Mouse (Mus musculus) midbrain, embryonic 16.5 days (tissue): Measurements from ENCODE around the gene C87436. TPM values are rescaled to one million over a fixed set of nuclear protein-coding genes. Genes with fewer than 3 reads are reported as not detected.
A peak's percentile ranks its signal among the peaks of the same experiment; 100 is the strongest.

Experiments used
- ATAC-seq: fragments of 200-750 bp; cut with Nextera tagmentation; 2 replicates; pipeline ENCODE4 v1.8.0; 2017; ENCODE audit warnings: moderate TSS enrichment
- H3K27ac ChIP-seq: fragments of 300-500 bp; sonication (generic); 2 replicates; pipeline ENCODE4 v1.5.1; 2014; ENCODE audit warnings: mild to moderate bottlenecking, low read length, mixed read lengths
- H3K27me3 ChIP-seq: fragments of 300-500 bp; sonication (generic); 2 replicates; pipeline ENCODE4 v1.6.1; 2014; ENCODE audit warnings: low read depth, low read length, mixed read lengths; ENCODE audit not compliant: control insufficient read depth, insufficient read depth
- H3K36me3 ChIP-seq: fragments of 300-500 bp; sonication (generic); 2 replicates; pipeline ENCODE4 v1.6.1; 2014; ENCODE audit warnings: mild to moderate bottlenecking, low read length, moderate library complexity, mixed read lengths; ENCODE audit not compliant: control insufficient read depth, insufficient read depth
- H3K4me1 ChIP-seq: fragments of 300-500 bp; sonication (generic); 2 replicates; pipeline ENCODE4 v1.6.1; 2014; ENCODE audit warnings: mild to moderate bottlenecking, low read length, mixed read lengths; ENCODE audit not compliant: control insufficient read depth, insufficient read depth
- H3K4me2 ChIP-seq: fragments of 300-500 bp; sonication (generic); 2 replicates; pipeline ENCODE4 v1.6.1; 2014; ENCODE audit warnings: mild to moderate bottlenecking, low read length, mixed read lengths
- H3K4me3 ChIP-seq: fragments of 300-500 bp; sonication (generic); 2 replicates; pipeline ENCODE4 v1.5.1; 2014; ENCODE audit warnings: low read depth, mild to moderate bottlenecking, low read length, moderate library complexity, mixed read lengths
- H3K9ac ChIP-seq: fragments of 300-500 bp; sonication (generic); 2 replicates; pipeline ENCODE4 v1.6.1; 2014; ENCODE audit warnings: low read depth, low read length, mixed read lengths
- H3K9me3 ChIP-seq: fragments of 300-500 bp; sonication (generic); replicated peaks from 2 replicates; pipeline ENCODE4 v1.6.1; 2014; ENCODE audit warnings: mild to moderate bottlenecking, low read length, mixed read lengths; ENCODE audit not compliant: control insufficient read depth, poor library complexity, severe bottlenecking
- WGBS: fragments of 180-500 bp; shearing (Covaris S2); extraction: QIAGEN DNeasy Blood & Tissue Kit; methylation state at CpG from one replicate; pipeline ENCODE4 v1.1.7; 2014; 5-methylcytosine and 5-hydroxymethylcytosine counted together
- polyA plus RNA-seq: library from polyadenylated mRNA; unstranded; fragments of >200 nt; fragmentation: Nextera tagmentation; extraction: Ambion mirVana; gene quantifications from 2 replicates; pipeline ENCODE4 v1.2.1, GENCODE M21; 2015

Gene C87436
- polyA plus RNA-seq, 1 experiment from 2014 or later, result 24.1 TPM

DNA sequence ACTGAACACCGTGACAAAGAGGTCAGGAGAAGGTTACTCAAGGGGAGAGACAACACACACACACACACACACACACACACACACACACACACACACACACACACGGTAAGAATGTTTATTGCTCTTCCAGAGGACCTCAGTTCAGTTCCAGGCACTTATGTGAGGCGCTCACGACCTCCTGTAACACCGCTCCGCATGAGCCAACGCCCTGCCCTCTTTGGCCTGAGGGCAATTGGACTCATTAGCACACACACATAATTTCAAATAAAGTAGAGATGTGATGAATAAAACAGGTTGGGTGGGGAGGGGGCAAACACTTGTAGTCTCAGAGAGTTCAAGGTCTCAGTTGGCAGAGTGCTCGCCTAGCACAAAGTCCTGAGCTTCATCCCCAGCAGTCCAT, 58.0 kb downstream of the C87436 start:
- H3K9ac ChIP-seq, result no peak overlapping the region
- WGBS, result 77% methylated on average over 8 of the region's 8 CpGs
- H3K4me2 ChIP-seq, result no peak overlapping the region
- no peaks in the 10 kb centered on the region for H3K27me3 ChIP-seq
- H3K9me3 ChIP-seq, result no peaks in the 10 kb centered on the region
- no peaks in the 10 kb centered on the region for H3K4me1 ChIP-seq
- no peak overlapping the region for H3K4me3 ChIP-seq
- ATAC-seq, result no peak
- no peak overlapping the region for H3K27ac ChIP-seq
- no peaks in the 10 kb centered on the region for H3K36me3 ChIP-seq

DNA sequence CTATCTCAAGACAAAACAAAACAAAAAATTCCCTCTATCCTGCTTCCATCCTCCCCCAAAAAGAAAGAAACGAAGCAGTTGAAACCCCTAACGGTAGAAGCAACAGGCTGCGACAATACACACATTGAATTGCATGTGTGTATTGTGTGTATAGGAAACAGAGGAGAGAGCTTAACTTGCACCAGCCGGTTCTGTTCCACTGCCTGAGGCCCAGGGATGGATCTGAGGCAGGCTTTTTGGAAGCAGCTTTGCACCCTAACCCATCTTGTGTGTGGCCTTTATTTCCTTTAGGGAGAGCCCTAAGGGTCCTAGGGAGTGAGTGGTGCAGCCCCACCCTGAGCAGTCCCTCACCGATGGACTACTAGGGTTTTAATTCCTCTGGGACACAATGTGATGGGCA, 58.4 kb downstream of the C87436 start:
- 73% methylated on average over 5 of the region's 5 CpGs for WGBS
- no peaks in the 10 kb centered on the region for H3K9me3 ChIP-seq
- H3K36me3 ChIP-seq, result no peaks in the 10 kb centered on the region
- H3K27me3 ChIP-seq, result no peaks in the 10 kb centered on the region
- no peak overlapping the region for H3K27ac ChIP-seq
- ATAC-seq, result no peak
- no peak overlapping the region for H3K4me2 ChIP-seq
- H3K4me1 ChIP-seq, result no peaks in the 10 kb centered on the region
- no peak overlapping the region for H3K9ac ChIP-seq
- H3K4me3 ChIP-seq, result no peak overlapping the region

DNA sequence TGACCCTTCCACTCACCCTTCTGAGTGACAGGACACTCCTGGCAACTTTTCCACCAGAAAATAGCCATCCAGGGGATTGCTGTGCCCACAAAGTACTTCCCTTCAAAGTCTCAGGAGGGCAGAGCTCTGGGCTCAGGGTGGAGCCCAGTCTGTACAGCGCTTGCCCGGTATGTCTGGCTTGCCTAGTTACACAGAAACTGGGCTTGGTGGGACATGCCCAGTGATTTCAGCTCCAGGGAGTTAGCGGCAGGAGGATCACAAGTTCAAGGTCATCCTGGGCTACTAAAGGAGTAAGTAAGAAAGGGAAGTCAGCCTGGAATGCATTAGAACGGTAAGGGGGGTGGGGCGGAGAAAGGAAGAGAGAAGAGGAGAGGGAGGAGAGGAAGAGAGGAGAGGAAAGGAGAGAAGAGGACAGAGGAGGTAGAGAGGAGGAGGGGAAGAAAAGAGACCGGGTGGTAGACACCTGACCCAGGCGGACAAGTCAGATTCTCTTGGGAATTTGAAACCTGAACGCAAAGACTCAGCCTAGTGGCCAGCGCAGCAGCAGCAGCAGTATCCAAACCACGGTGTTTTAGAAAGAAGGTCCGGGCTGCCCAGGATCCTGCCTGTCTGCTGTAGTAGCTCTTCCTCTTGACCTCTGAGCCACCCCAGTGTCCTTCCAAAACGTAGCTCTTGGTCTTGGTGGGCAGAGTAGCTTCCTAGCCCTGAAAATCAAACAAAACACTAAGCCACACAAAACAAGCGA, 59.1 kb downstream of the C87436 start:
- Histone ChIP-seq H3K27me3 (no peaks in the 10 kb centered on the region), H3K4me3 (no peak overlapping the region), H3K36me3 (no peaks in the 10 kb centered on the region), H3K4me2 (peak overlapping the region; percentile 9; the same call in 1 of the 2 replicates), H3K9ac (no peak overlapping the region), H3K27ac (no peak overlapping the region), H3K9me3 (no peaks in the 10 kb centered on the region), H3K4me1 (no peaks in the 10 kb centered on the region)
- no peak for ATAC-seq
- 27% methylated on average over 13 of the region's 13 CpGs for WGBS

DNA sequence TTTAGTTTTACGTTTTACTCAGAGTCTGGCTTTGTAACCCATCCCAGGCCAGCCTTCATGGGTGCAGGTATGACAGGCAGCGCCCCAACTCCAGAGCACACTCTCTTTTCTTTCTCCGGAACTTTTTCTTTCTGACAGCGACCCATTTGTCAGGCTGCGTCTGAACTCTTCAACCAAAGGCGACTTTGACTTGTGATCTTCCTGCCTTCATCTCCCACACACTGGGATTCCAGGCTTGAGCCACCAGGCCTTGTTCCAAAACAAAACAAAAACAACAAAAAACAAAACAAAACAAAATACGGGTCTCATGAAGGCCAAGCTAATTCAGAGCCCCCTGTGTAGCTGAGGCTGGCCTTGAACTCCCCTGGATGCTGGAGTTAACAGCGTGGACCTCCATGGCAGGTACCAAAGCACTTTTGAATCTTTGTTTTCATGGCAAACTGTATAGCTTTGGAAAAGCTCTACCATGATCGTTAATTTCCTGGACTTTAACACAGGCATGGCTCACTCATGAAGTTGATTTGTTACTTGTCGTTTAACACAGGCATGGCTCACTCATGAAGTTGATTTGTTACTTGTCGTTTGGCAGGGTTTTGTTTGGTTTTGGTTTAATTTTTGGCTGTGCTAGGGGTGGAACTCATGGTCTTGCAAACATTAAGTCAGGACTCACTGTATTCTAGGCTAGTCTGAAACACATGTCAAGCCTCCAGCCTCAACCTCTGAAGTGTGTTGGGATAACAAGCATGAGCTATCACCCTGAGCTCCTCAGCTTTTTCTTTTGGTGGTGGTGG, 60.0 kb downstream of the C87436 start:
- no peak overlapping the region for H3K9ac ChIP-seq
- no peak for ATAC-seq
- no peak overlapping the region for H3K4me3 ChIP-seq
- H3K27ac ChIP-seq, result no peak overlapping the region
- WGBS, result 81% methylated on average over 11 of the region's 11 CpGs
- no peaks in the 10 kb centered on the region for H3K36me3 ChIP-seq
- H3K9me3 ChIP-seq, result no peaks in the 10 kb centered on the region
- H3K27me3 ChIP-seq, result no peaks in the 10 kb centered on the region
- H3K4me2 ChIP-seq, result no peak overlapping the region
- no peaks in the 10 kb centered on the region for H3K4me1 ChIP-seq

DNA sequence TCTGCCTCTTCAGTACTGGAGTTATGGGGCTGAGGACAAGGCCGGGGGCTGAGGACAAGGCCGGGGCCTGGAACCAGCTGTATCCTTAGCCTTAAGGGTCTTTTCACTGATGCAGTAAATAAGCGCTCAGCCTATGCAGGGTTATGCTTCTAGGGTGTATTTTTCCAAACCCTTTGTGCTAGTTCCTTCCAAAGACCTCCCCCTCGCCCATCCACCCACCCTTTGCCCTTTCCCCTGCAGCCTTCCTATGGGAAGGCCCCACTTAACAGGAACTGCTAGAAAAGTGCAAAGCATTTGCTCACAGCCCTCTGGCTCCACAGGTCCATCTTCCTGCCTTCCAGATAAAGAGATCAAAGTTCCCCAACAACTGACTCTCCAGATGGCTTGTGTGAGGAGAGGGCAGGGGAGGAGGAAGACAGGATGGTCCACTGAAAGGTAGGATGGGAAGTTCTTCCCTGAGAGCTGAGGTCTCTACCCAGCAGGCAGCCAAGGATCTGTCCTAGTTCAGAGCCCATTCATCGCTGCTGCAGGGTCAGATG, 61.5 kb downstream of the C87436 start:
- Histone ChIP-seq H3K9me3 (no peaks in the 10 kb centered on the region), H3K4me2 (no peak overlapping the region), H3K36me3 (no peaks in the 10 kb centered on the region), H3K9ac (no peak overlapping the region), H3K27me3 (no peaks in the 10 kb centered on the region), H3K27ac (no peak overlapping the region), H3K4me1 (no peaks in the 10 kb centered on the region), H3K4me3 (no peak overlapping the region)
- ATAC-seq, result no peak
- WGBS, result 68% methylated on average over 5 of the region's 5 CpGs

DNA sequence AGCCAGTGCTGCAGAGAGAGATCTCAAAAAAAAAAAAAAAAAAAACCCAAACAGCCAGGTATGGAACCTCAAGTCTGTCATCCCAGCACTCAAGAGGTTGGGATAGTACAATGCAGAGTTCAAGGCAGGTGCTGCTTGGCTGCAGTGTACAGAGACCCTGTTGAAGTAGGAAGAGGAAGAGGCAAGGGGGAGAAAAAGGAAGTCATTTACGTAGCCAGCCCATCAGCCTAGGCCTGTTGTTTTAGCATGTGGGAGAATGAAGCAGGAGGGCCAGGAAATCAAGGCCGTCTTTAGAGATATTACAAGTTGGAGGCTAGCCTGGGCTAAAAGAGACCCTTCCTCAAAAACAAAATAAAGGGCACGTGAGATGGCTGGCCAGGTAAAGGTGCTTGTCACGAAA, 65.3 kb downstream of the C87436 start:
- Histone ChIP-seq H3K4me1 (no peaks in the 10 kb centered on the region), H3K27me3 (no peaks in the 10 kb centered on the region), H3K4me3 (no peak overlapping the region), H3K4me2 (no peak overlapping the region), H3K9me3 (no peaks in the 10 kb centered on the region), H3K36me3 (no peaks in the 10 kb centered on the region), H3K9ac (no peak overlapping the region), H3K27ac (no peak overlapping the region)
- 82% methylated on average over 4 of the region's 4 CpGs for WGBS
- no peak for ATAC-seq

DNA sequence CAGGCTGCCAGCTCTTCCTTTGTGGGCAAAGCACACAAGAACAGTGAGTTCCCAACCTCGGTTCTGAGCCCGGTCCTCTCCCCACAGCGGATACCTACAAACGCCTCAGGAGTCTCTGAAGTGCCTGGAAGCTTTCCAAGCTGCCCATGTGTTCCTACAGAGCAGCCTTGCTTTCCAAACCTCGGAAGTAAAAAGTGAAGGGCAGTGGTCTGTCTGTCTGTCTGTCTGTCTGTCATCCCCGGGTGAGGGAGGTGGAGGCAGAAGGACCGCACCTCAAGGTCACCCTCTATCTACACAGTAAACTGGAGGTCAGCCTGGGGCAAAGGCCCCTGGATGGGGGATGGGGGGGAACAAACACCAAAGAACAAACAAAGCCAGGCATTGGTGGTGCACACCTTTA, 67.5 kb downstream of the C87436 start:
- Histone ChIP-seq H3K36me3 (no peaks in the 10 kb centered on the region), H3K4me1 (no peaks in the 10 kb centered on the region), H3K27me3 (no peaks in the 10 kb centered on the region), H3K4me3 (no peak overlapping the region), H3K9ac (no peak overlapping the region), H3K4me2 (no peak overlapping the region), H3K27ac (no peak overlapping the region), H3K9me3 (no peaks in the 10 kb centered on the region)
- 80% methylated on average over 7 of the region's 7 CpGs for WGBS
- ATAC-seq, result no peak

DNA sequence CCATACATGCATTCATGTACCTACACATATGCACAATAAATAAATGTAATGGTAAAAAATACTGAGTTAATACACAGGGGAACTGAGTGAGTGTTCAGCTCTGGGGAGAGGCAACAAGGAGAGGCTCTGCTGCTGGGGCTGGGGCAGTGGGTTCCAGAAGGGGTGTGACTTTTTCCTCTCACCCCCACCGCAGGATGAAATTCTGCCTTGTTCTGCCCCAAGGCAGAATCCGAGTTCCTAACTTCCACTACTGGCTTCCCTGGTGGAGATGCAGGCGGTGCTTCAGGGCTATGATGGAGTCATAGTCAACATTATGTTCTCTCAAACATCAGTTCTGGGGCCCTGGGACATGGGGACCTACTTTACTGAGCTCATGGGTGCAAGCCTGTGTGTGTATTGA, 68.1 kb downstream of the C87436 start:
- Histone ChIP-seq H3K9ac (no peak overlapping the region), H3K4me3 (no peak overlapping the region), H3K4me2 (no peak overlapping the region), H3K36me3 (no peaks in the 10 kb centered on the region), H3K4me1 (no peaks in the 10 kb centered on the region), H3K27me3 (no peaks in the 10 kb centered on the region), H3K9me3 (no peaks in the 10 kb centered on the region), H3K27ac (no peak overlapping the region)
- no peak for ATAC-seq
- WGBS, result 87% methylated on average over 3 of the region's 3 CpGs

DNA sequence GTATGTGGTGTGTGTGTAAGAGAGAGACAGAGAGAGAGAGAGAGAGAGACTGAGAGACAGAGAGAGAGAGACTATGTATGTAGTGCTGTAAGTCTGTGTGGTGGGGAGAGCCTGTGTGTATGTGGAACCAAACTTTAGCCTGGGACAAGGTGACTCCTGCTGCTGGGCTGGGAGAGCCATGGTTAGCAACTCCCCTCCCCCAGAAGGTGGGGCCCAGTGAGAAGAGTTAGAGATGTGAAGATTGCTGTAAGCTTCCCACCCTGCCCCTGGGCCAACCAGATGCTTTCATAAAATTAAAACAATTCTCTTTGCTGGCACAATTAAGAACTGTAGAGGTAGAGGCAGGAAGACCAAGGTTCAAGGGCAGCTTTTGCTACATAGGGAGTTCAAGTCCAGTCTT, 68.9 kb downstream of the C87436 start:
- Histone ChIP-seq H3K27me3 (no peaks in the 10 kb centered on the region), H3K36me3 (no peaks in the 10 kb centered on the region), H3K4me2 (no peak overlapping the region), H3K4me1 (no peaks in the 10 kb centered on the region), H3K9me3 (no peaks in the 10 kb centered on the region), H3K27ac (no peak overlapping the region), H3K4me3 (no peak overlapping the region), H3K9ac (no peak overlapping the region)
- no peak for ATAC-seq
